Mouse (Mus musculus) thymus, postnatal 36 days (tissue): ENCODE results near the gene Ankrd17.
A peak's percentile ranks its signal among the peaks of the same experiment; 100 is the strongest.

Experiments used
- DNase-seq, 2 experiments: peaks; one replicate each; pipeline ENCODE4 v3.0.0; 2022; ENCODE audit warnings: mixed read lengths in 2 of 2

Ankrd17 gene

GRCm38 (mm10) chr5:90366121-90367066, at the start of gene Ankrd17:
Gene Ankrd17, minus strand, starts transcription at chr5:90366577.
- peak; percentile 87 to 92 for DNase-seq

- DNase-seq = no peak
Measured at GRCm38 (mm10) chr5:90414925-90415295, 48.5 kb upstream of the Ankrd17 start.

GRCm38 (mm10) chr5:90414142-90414924, 48.0 kb upstream of the Ankrd17 start:
- no peak for DNase-seq

- no peak for DNase-seq
Measured at GRCm38 (mm10) chr5:90405210-90405609, 38.8 kb upstream of the Ankrd17 start.

GRCm38 (mm10) chr5:90396817-90397216, 30.4 kb upstream of the Ankrd17 start:
- no peak for DNase-seq

GRCm38 (mm10) chr5:90394322-90394721, 27.9 kb upstream of the Ankrd17 start:
- no peak for DNase-seq

- DNase-seq = no peak
Measured at GRCm38 (mm10) chr5:90393764-90394163, 27.4 kb upstream of the Ankrd17 start.

GRCm38 (mm10) chr5:90383080-90383479, 16.7 kb upstream of the Ankrd17 start:
- DNase-seq = peak; percentile 7 to 30

GRCm38 (mm10) chr5:90381458-90381857, 15.1 kb upstream of the Ankrd17 start:
- DNase-seq = no peak

GRCm38 (mm10) chr5:90373708-90374107, 7.3 kb upstream of the Ankrd17 start:
- DNase-seq = no peak

GRCm38 (mm10) chr5:90370401-90370800, 4.0 kb upstream of the Ankrd17 start:
- DNase-seq = no peak

- no peak for DNase-seq
Measured at GRCm38 (mm10) chr5:90367067-90367303, 608 bp upstream of the Ankrd17 start, which contains the start of gene Gm9958. Gene Gm9958, plus strand, starts transcription at chr5:90367204.

- DNase-seq = peak; percentile 57 to 70
Measured at GRCm38 (mm10) chr5:90365141-90365951, 1.0 kb downstream of the Ankrd17 start.

GRCm38 (mm10) chr5:90364526-90364925, 1.9 kb downstream of the Ankrd17 start:
- DNase-seq = peak; percentile 43 to 58

GRCm38 (mm10) chr5:90355824-90356223, 10.6 kb downstream of the Ankrd17 start:
- DNase-seq = no peak

- no peak for DNase-seq
Measured at GRCm38 (mm10) chr5:90353552-90354317, 12.6 kb downstream of the Ankrd17 start.

- DNase-seq = no peak
Measured at GRCm38 (mm10) chr5:90346877-90347276, 19.5 kb downstream of the Ankrd17 start.

- no peak for DNase-seq
Measured at GRCm38 (mm10) chr5:90340847-90341246, 25.5 kb downstream of the Ankrd17 start.

- DNase-seq = no peak
Measured at GRCm38 (mm10) chr5:90339953-90340343, 26.4 kb downstream of the Ankrd17 start.

- DNase-seq = no peak
Measured at GRCm38 (mm10) chr5:90339129-90339952, 27.0 kb downstream of the Ankrd17 start.
